Comparison of ENCODE assay signal across 12 mouse cellular contexts in genomic region chr7:136048925-136049586, GRCm38 (mm10).
A peak's percentile ranks its signal among the peaks of the same experiment; 100 is the strongest.
DNase-seq lines count a peak whose midpoint lies in the region; ATAC-seq and TF ChIP-seq lines count a peak whose summit lies in the region.
"Had no signal": no experiment of that assay in that cellular context is flagged by ENCODE, and none has a peak within 500 bp of the region (broad histone marks: within the 10 kb centered on the region; RNA-seq: fewer than 3 reads in every experiment).

No protein-coding gene starts in this region.

- 34% methylated on average over 8 of the region's 8 CpGs for WGBS in forebrain, embryonic 10.5 days
- 64% methylated on average over 7 of the region's 8 CpGs for WGBS in forebrain, postnatal 0 days
- WGBS in kidney, postnatal 0 days, result 40% methylated on average over 8 of the region's 8 CpGs
- 55% methylated on average over 8 of the region's 8 CpGs for WGBS in limb, embryonic 10.5 days

- H3K9ac ChIP-seq in forebrain, postnatal 0 days, result no peak overlapping the region
- no peak overlapping the region for H3K9ac ChIP-seq in kidney, postnatal 0 days (ENCODE audit: low read depth, low read length)
- H3K9ac ChIP-seq: heart, embryonic 13.5 days; limb, embryonic 13.5 days had no signal

- no peak for DNase-seq in forebrain, embryonic 10.5 days (ENCODE audit: extremely low spot score, low spot score)
- no peak for DNase-seq in forebrain, postnatal 0 days
- DNase-seq in kidney, postnatal 0 days (ENCODE audit: low spot score), result peak; percentile 84
- no peak for DNase-seq in kidney, adult 9 months
- DNase-seq in brain, embryonic 14.5 days (ENCODE audit: low read depth), result peak; percentile 39
- DNase-seq in limb, embryonic 10.5 days (ENCODE audit: low spot score), result no peak
- no peak for DNase-seq in testis, postnatal 10 days (ENCODE audit: low spot score)
- no peak for DNase-seq in liver
- DNase-seq: spleen, adult 18-20 months had no signal

- H3K4me2 ChIP-seq in forebrain, postnatal 0 days (ENCODE audit: low read depth), result no peak overlapping the region
- no peak overlapping the region for H3K4me2 ChIP-seq in kidney, postnatal 0 days (ENCODE audit: low read length)
- H3K4me2 ChIP-seq: heart, embryonic 13.5 days; limb, embryonic 13.5 days had no signal

- no peaks in the 10 kb centered on the region for H3K36me3 ChIP-seq in forebrain, embryonic 10.5 days (replicated peaks)
- no peaks in the 10 kb centered on the region for H3K36me3 ChIP-seq in forebrain, postnatal 0 days (ENCODE audit: insufficient read depth)
- no peaks in the 10 kb centered on the region for H3K36me3 ChIP-seq in kidney, postnatal 0 days (ENCODE audit: insufficient read depth, low read length)
- H3K36me3 ChIP-seq in limb, embryonic 10.5 days, result no peaks in the 10 kb centered on the region
- H3K36me3 ChIP-seq: heart, embryonic 13.5 days; limb, embryonic 13.5 days had no signal

- peak overlapping the region; percentile 60 for H3K27ac ChIP-seq in forebrain, embryonic 10.5 days
- no peak overlapping the region for H3K27ac ChIP-seq in forebrain, postnatal 0 days (ENCODE audit: low read depth, low read length)
- H3K27ac ChIP-seq in kidney, postnatal 0 days, result no peak overlapping the region
- H3K27ac ChIP-seq in limb, embryonic 10.5 days, result peak overlapping the region; percentile 53; the same call in 1 of the 2 replicates
- H3K27ac ChIP-seq: heart, embryonic 13.5 days; limb, embryonic 13.5 days had no signal

- peaks cover 21% of the 10 kb centered on the region; the same call in 1 of the 2 replicates for H3K27me3 ChIP-seq in forebrain, embryonic 10.5 days (ENCODE audit: poor library complexity, severe bottlenecking)
- no peaks in the 10 kb centered on the region; the same call in 1 of the 2 replicates for H3K27me3 ChIP-seq in forebrain, postnatal 0 days (ENCODE audit: insufficient read depth, low read length)
- H3K27me3 ChIP-seq in kidney, postnatal 0 days (ENCODE audit: insufficient read depth, low read length), result no peaks in the 10 kb centered on the region
- peaks cover 12% of the 10 kb centered on the region for H3K27me3 ChIP-seq in limb, embryonic 10.5 days (ENCODE audit: low read depth, poor library complexity, severe bottlenecking)

- ATAC-seq in forebrain, postnatal 0 days, result no peak
- ATAC-seq in kidney, postnatal 0 days (replicated peaks; ENCODE audit: low FRiP score, low read depth), result no peak
- ATAC-seq: forebrain, embryonic 14.5 days had no signal

- TF ChIP-seq CTCF in forebrain, postnatal 0 days (IDR thresholded peaks at IDR 0.05; ENCODE audit: low read depth), result no peak
- peak; percentile 38 for TF ChIP-seq CTCF in kidney, postnatal 0 days (IDR thresholded peaks at IDR 0.05; ENCODE audit: low read depth)
- TF ChIP-seq CTCF in brain, embryonic 14.5 days (IDR thresholded peaks at IDR 0.05; ENCODE audit: borderline replicate concordance, extremely low read depth, insufficient read depth, insufficient read length), result no peak

- no peak for TF ChIP-seq POLR2A in brain, embryonic 14.5 days (IDR thresholded peaks at IDR 0.05; ENCODE audit: borderline replicate concordance, extremely low read depth, insufficient read depth, insufficient read length, poor library complexity, severe bottlenecking)

- H3K4me3 ChIP-seq in forebrain, embryonic 10.5 days, result no peak overlapping the region
- no peak overlapping the region for H3K4me3 ChIP-seq in forebrain, postnatal 0 days (ENCODE audit: low read depth, low read length)
- no peak overlapping the region for H3K4me3 ChIP-seq in kidney, postnatal 0 days (replicated peaks; ENCODE audit: low read depth, low read length)
- H3K4me3 ChIP-seq in limb, embryonic 10.5 days, result no peak overlapping the region
- H3K4me3 ChIP-seq: heart, embryonic 13.5 days; limb, embryonic 13.5 days had no signal

- H3K4me1 ChIP-seq in forebrain, embryonic 10.5 days, result peaks cover 39% of the 10 kb centered on the region
- H3K4me1 ChIP-seq in forebrain, postnatal 0 days (ENCODE audit: insufficient read depth), result peaks cover 11% of the 10 kb centered on the region; the same call in 1 of the 2 replicates
- H3K4me1 ChIP-seq in kidney, postnatal 0 days (replicated peaks; ENCODE audit: insufficient read depth, low read length), result peaks cover 9% of the 10 kb centered on the region
- peaks cover 62% of the 10 kb centered on the region for H3K4me1 ChIP-seq in limb, embryonic 10.5 days

- no peaks in the 10 kb centered on the region for H3K9me3 ChIP-seq in forebrain, embryonic 10.5 days
- H3K9me3 ChIP-seq in forebrain, postnatal 0 days (ENCODE audit: low read length), result no peaks in the 10 kb centered on the region
- H3K9me3 ChIP-seq in kidney, postnatal 0 days (replicated peaks; ENCODE audit: low read length), result no peaks in the 10 kb centered on the region
- no peaks in the 10 kb centered on the region for H3K9me3 ChIP-seq in limb, embryonic 10.5 days (replicated peaks)
- H3K9me3 ChIP-seq: heart, embryonic 13.5 days; limb, embryonic 13.5 days had no signal

Comparison
In these comparisons a context has a peak if more than half of its experiments do, and no peak if none do; other contexts are left out.
1. DNase-seq: peak in kidney, postnatal 0 days (single experiment) and brain, embryonic 14.5 days (single experiment); none in forebrain, embryonic 10.5 days (single experiment), forebrain, postnatal 0 days (single experiment), kidney, adult 9 months (single experiment), limb, embryonic 10.5 days (single experiment), testis, postnatal 10 days (single experiment) and liver (single experiment).
2. H3K27ac ChIP-seq: peak in forebrain, embryonic 10.5 days (single experiment) and limb, embryonic 10.5 days (single experiment); none in forebrain, postnatal 0 days (single experiment) and kidney, postnatal 0 days (single experiment).